Mouse (Mus musculus): ENCODE measurements around the gene Serpina3m.
"Not testable (repeated sequence)": the region's sequence is repeated elsewhere in the genome, so short reads cannot be mapped to it uniquely, and the experiment has no call there.

- TF ChIP-seq CTCF (conservative IDR thresholded peaks at IDR 0.05 in 1 of 2, IDR thresholded peaks at IDR 0.05 in 1 of 2; ENCODE audit: low read depth in 2 of 2, low read length in 2 of 2); PAX5 (IDR thresholded peaks at IDR 0.05; ENCODE audit: low read length): not testable (repeated sequence)
Measured at GRCm38 (mm10) chr12:104378351-104378750, 40.1 kb downstream of the Serpina3m start.

Measured in CH12.LX (cell line).